ENCODE assay signal across 27 mouse cellular contexts in genomic region chr4:63842278-63842677, GRCm38 (mm10). TPM values are rescaled to one million over a fixed set of nuclear protein-coding genes. Genes with fewer than 3 reads are reported as not detected.
DNase-seq lines count a peak whose midpoint lies in the region; ATAC-seq lines count a peak whose summit lies in the region.
"Had no signal": no experiment of that assay in that cellular context is flagged by ENCODE, and none has a peak within 500 bp of the region (broad histone marks: within the 10 kb centered on the region; RNA-seq: fewer than 3 reads in every experiment).

No protein-coding gene starts in this region.

- intact Hi-C loops in heart, postnatal 10 days (cut with DNase I): loop anchor here (5.0 kb wide), 2 partner anchors 105 to 220 kb away; partner anchors contain the start of gene Tex48

- ATAC-seq in CD4-positive, CD25-positive, alpha-beta regulatory T cell, adult 4 months: peak; percentile 55
- ATAC-seq: forebrain, embryonic 13.5 days; forebrain, embryonic 16.5 days; intestine, embryonic 16.5 days had no signal

- peak; percentile 66 for DNase-seq in CD4-positive helper T cell, adult 2 months (ENCODE audit: low read depth, low spot score)
- DNase-seq in induced T-regulatory cell, adult 2 months (ENCODE audit: low read depth): peak; percentile 59
- no peak for DNase-seq in heart, postnatal 10 days
- no peak for DNase-seq in testis, postnatal 10 days (ENCODE audit: low spot score)
- DNase-seq in adrenal gland, postnatal 10 days: no peak
- DNase-seq: adrenal gland, adult 8-10 months; adrenal gland, postnatal 36 days; B cell, adult 2 months; cerebellum, adult 18-20 months; cerebellum, adult 9-10 months; cerebellum, postnatal 14 days; gastrocnemius, postnatal 10 days; gastrocnemius, postnatal 36 days; heart, adult 2 months had no signal

RNA-seq across cellular contexts. Expression of gene Tnfsf8, which starts 18.9 kb away (rescaled TPM):
- polyA plus RNA-seq in CD4-positive, CD25-positive, alpha-beta regulatory T cell, adult 4 months (2017; shearing (Covaris generic)): 10 to 100 TPM; 55.6 to 63.7 TPM
- not detected for total RNA-seq in heart, postnatal 10 days (2021)
- total RNA-seq in adrenal gland, postnatal 10 days (2021): under 1 TPM; 0.12 to 0.18 TPM
- total RNA-seq: gastrocnemius, adult 18-20 months; gastrocnemius, postnatal 36 days; heart, adult 2 months; heart, postnatal 25 days; MEL had no signal
- polyA plus RNA-seq: embryonic facial prominence, embryonic 11.5 days; forebrain, embryonic 10.5 days; forebrain, embryonic 13.5 days; heart, embryonic 10.5 days; heart, embryonic 13.5 days; hindbrain, embryonic 12.5 days; hindbrain, embryonic 15.5 days had no signal

Comparison
In these comparisons a context has a peak if more than half of its experiments do, and no peak if none do; other contexts are left out.
1. DNase-seq: peak in CD4-positive helper T cell, adult 2 months (single experiment) and induced T-regulatory cell, adult 2 months (single experiment); none in heart, postnatal 10 days (0 of 2), testis, postnatal 10 days (single experiment) and adrenal gland, postnatal 10 days (single experiment).